Mouse (Mus musculus): Measurements from ENCODE around the gene Pold3. TPM values are rescaled to one million over a fixed set of nuclear protein-coding genes. Genes with fewer than 3 reads are reported as not detected.

The Pold3 gene
- polyA plus RNA-seq, 1 experiment from 2014 or later = 54.9 TPM

DNA sequence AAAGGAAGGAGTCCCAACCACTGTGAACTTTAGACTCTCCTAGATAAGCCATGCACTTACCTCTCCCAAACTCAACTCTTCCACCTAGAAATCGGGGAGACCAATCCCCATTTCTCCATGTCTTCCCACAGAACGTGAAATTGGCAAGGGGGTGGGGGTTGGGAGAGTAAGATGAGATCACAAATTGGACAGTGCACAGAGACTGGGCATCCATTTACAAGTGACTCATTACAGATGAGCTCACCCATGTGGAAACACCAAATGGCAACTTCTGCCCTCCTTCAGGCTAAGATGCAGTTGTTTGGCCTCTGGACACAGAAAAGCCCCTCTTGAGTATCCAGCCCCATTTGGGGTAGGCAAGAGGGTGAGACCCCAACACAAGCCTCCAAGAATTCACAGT lies 74.9 kb downstream of the Pold3 start:
- Histone ChIP-seq H3K27ac (replicated peaks) (no peak overlapping the region), H3K36me3 (no peaks in the 10 kb centered on the region), H3K4me3 (no peak overlapping the region), H3K4me2 (replicated peaks) (no peak overlapping the region), H3K9ac (replicated peaks) (no peak overlapping the region), H3K4me1 (0 out of 2 replicates have a peak, but pooled peaks cover 3% of the 10 kb centered on the region), H3K27me3 (no peaks in the 10 kb centered on the region), H3K9me3 (no peaks in the 10 kb centered on the region)
- WGBS = 62% methylated on average over 2 of the region's 2 CpGs
- no peak for ATAC-seq (replicated peaks)

DNA sequence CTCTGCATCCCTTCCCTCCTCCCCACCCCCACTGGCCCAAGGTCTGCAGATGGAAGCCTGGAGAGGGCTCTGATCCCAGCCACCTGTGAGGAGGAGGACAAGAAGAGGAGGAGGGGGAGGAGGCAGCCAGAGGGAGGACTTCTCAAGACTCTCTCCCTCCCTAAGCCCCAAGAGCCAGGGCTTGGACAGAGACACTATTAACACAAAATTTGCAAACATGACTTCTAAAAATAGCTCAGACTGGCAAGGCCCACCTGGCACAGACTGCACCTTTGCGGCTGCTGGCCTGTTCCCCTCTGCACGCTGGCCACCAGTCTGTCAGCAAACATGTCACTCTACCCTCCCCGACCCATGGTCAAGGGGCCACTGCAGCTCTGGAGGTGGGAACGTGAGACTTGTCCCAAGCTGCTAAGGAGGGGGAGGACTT lies 77.7 kb downstream of the Pold3 start:
- Histone ChIP-seq H3K4me2 (replicated peaks) (no peak overlapping the region), H3K4me3 (no peak overlapping the region), H3K27me3 (no peaks in the 10 kb centered on the region), H3K4me1 (0 out of 2 replicates have a peak, but pooled peaks cover 3% of the 10 kb centered on the region), H3K9ac (replicated peaks) (no peak overlapping the region), H3K9me3 (no peaks in the 10 kb centered on the region), H3K27ac (replicated peaks) (no peak overlapping the region), H3K36me3 (no peaks in the 10 kb centered on the region)
- WGBS = 68% methylated on average over 4 of the region's 4 CpGs
- no peak for ATAC-seq (replicated peaks)

DNA sequence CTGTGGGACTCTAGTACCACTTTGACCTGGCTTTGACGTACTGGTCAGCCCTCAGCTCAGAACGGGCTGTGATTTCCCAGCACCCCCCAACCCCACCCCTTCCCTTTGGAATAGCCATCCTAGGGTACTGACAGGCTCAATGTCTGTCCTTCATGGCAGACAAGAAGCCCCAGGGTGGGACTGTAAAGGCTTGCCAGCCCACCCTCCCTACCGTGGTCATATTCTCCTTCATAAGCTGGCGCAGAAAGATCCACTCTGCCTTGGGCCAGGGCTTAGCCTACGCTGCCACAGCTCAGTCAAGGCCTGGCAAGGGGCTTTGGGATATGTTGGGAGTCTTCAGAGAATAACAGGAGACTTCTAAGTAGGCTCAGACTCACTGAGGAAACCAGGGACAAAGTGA lies 78.3 kb downstream of the Pold3 start:
- 91% methylated on average over 5 of the region's 5 CpGs for WGBS
- Histone ChIP-seq H3K9ac (replicated peaks) (no peak overlapping the region), H3K4me2 (replicated peaks) (no peak overlapping the region), H3K4me3 (no peak overlapping the region), H3K27ac (replicated peaks) (no peak overlapping the region), H3K27me3 (no peaks in the 10 kb centered on the region), H3K4me1 (0 out of 2 replicates have a peak, but pooled peaks cover 3% of the 10 kb centered on the region), H3K9me3 (no peaks in the 10 kb centered on the region), H3K36me3 (no peaks in the 10 kb centered on the region)
- no peak for ATAC-seq (replicated peaks)

DNA sequence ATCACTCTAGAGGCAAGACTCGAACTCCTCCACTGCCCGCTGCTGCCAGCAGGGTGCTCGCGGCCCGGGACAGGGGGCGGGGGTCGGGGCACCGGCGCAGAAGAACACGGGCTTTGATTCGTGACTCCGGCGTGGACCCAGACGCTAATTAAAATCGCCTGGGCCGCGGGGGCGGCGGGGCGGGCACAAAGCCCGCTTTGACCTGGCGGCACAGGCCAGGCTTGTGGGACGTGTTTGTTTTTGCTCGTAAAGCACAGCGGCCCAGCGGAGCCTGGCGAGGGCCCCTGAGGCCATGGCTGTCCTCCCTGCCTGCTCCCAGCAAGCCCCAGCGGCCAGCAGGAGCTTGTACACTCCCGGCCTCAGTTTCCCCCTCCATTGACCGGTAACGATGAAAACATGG lies 79.2 kb downstream of the Pold3 start:
- no peak for ATAC-seq (replicated peaks)
- no peaks in the 10 kb centered on the region for H3K9me3 ChIP-seq
- H3K4me1 ChIP-seq = 0 out of 2 replicates have a peak, but pooled peaks cover 3% of the 10 kb centered on the region
- H3K27ac ChIP-seq (replicated peaks) = no peak overlapping the region
- 10% methylated on average over 31 of the region's 31 CpGs for WGBS
- no peaks in the 10 kb centered on the region for H3K27me3 ChIP-seq
- H3K9ac ChIP-seq (replicated peaks) = no peak overlapping the region
- H3K4me3 ChIP-seq = no peak overlapping the region
- no peaks in the 10 kb centered on the region for H3K36me3 ChIP-seq
- no peak overlapping the region for H3K4me2 ChIP-seq (replicated peaks)

DNA sequence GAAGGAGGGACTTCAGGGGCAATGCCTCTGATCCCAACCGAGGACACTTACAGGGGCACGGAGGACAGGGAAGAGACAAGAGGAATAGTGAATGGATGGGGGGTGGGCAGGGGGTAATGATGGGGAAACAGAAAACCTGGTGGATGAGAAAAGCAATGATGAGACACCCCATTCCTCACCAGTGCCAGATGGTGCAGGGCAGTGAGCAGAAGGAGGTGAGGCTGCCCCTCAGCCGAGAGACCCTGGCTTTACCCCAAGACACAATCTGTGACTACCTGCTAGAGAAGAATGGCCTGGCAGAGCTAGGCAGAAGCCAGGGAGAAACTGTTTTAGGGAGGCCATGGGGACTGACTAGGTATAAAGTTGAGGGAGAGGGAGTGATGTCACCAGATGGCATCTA lies 84.9 kb downstream of the Pold3 start:
- WGBS = 59% methylated on average over 3 of the region's 3 CpGs
- no peak overlapping the region for H3K4me3 ChIP-seq

DNA sequence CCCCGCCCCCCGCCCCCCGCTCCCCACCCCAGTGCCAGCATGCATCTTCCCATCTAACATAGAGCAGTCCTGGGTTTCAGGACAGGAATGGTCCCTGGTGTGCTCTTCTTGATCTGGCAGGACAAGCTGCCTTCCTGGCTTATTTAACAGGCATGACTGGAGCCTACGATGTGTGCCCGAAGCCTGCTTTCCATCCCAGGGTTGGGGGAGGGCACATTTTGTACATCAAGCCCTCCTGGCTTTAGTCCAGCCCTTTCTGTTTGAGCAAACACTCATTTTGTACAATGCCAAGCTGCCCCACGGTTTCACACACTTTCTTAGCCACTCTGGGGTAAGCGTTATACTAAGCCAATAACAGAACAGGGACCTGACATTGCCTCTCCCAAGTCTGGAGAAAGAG lies 85.3 kb downstream of the Pold3 start:
- H3K36me3 ChIP-seq = no peaks in the 10 kb centered on the region
- peak; percentile 38; the same call in 1 of the 2 replicates for ATAC-seq (replicated peaks)
- no peak overlapping the region for H3K9ac ChIP-seq (replicated peaks)
- 66% methylated on average over 7 of the region's 7 CpGs for WGBS
- no peak overlapping the region for H3K4me2 ChIP-seq (replicated peaks)
- H3K4me1 ChIP-seq = peaks cover 4% of the 10 kb centered on the region
- no peak overlapping the region for H3K27ac ChIP-seq (replicated peaks)
- no peaks in the 10 kb centered on the region for H3K27me3 ChIP-seq
- H3K4me3 ChIP-seq = no peak overlapping the region
- no peaks in the 10 kb centered on the region for H3K9me3 ChIP-seq

More for the DNA sequence above, 84.9 kb downstream of the Pold3 start:
- Histone ChIP-seq H3K9ac (replicated peaks) (no peak overlapping the region), H3K4me2 (replicated peaks) (no peak overlapping the region), H3K4me1 (peaks cover 4% of the 10 kb centered on the region), H3K36me3 (no peaks in the 10 kb centered on the region), H3K27ac (replicated peaks) (no peak overlapping the region), H3K9me3 (no peaks in the 10 kb centered on the region), H3K27me3 (no peaks in the 10 kb centered on the region)
- peak; percentile 35; the same call in 1 of the 2 replicates for ATAC-seq (replicated peaks)

DNA sequence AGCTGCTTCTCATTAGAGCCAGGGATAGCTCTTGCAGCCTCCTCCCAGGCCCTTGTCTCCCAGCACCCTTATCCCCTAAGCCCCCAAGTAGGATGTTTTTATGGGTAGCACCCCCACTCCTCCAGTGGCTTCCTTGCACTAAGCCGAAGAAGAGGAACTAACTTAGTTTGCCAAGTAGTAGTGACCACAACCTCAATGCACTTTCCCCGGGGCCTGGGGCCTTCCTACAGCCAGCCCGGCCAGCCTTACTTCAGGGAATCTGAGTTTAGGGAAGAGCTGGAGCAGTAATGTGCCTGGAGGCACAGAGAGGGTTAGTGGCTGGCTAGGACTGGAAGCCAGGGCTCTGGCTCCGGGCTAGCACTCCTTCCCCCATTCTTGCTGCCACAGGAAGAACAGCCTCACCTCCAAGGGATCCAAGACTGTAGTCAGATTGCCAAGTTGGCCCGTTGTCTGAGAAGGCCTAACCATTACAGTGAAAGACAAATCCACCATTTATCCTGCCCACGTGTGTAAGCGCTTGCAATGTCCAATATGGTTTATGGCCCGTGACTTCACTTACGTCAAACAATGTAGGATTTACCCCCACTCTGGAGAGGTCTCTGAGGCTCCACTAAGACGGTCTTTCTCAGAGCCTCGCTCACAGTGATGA lies 86.4 kb downstream of the Pold3 start:
- no peak overlapping the region for H3K27ac ChIP-seq (replicated peaks)
- ATAC-seq (replicated peaks) = no peak
- H3K27me3 ChIP-seq = no peaks in the 10 kb centered on the region
- H3K4me1 ChIP-seq = peaks cover 4% of the 10 kb centered on the region
- H3K4me2 ChIP-seq (replicated peaks) = no peak overlapping the region
- no peak overlapping the region for H3K9ac ChIP-seq (replicated peaks)
- no peak overlapping the region for H3K4me3 ChIP-seq
- no peaks in the 10 kb centered on the region for H3K9me3 ChIP-seq
- no peaks in the 10 kb centered on the region for H3K36me3 ChIP-seq
- WGBS = 82% methylated on average over 11 of the region's 11 CpGs

DNA sequence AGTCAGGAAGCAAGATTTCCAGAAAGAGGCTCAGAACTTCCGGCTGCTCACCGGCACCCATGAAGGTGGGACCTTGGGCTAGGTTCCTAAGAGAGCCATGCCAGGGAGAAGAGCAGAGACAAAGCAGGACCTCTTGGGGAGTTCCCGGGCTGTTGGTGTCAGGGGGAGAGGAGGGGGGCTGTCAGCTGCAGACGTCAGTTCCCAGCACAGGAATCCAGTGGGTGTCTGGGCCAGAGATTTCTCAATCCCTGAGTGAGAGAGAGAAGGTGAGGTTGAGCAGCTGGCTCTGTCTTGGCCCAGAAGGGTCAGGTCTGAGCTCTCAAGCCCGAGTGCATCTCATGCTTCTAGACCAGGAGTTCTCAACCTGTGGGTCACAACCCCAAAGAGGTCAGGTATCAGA lies 87.7 kb downstream of the Pold3 start:
- no peaks in the 10 kb centered on the region for H3K9me3 ChIP-seq
- peaks cover 4% of the 10 kb centered on the region for H3K4me1 ChIP-seq
- H3K36me3 ChIP-seq = no peaks in the 10 kb centered on the region
- WGBS = 63% methylated on average over 5 of the region's 5 CpGs
- no peak overlapping the region for H3K9ac ChIP-seq (replicated peaks)
- no peak overlapping the region for H3K4me2 ChIP-seq (replicated peaks)
- H3K4me3 ChIP-seq = no peak overlapping the region
- H3K27ac ChIP-seq (replicated peaks) = no peak overlapping the region
- ATAC-seq (replicated peaks) = no peak
- H3K27me3 ChIP-seq = no peaks in the 10 kb centered on the region

Other genes with a start within 250 kb of the Pold3 start
- 5.1 TPM in 2 replicates for gene Rnf169, start 141.1 kb downstream of the Pold3 start, polyA plus RNA-seq (2015; fragmentation: Nextera tagmentation; extraction: Ambion mirVana)
- not detected in 2 replicates for gene Chrdl2, start 115.4 kb downstream of the Pold3 start, polyA plus RNA-seq (2015; fragmentation: Nextera tagmentation; extraction: Ambion mirVana)
- gene Lipt2, start 37.7 kb upstream of the Pold3 start, polyA plus RNA-seq (2015; fragmentation: Nextera tagmentation; extraction: Ambion mirVana) = 17.8 and 21.4 TPM in 2 replicates
- 0.66 and 1.0 TPM in 2 replicates for gene Kcne3, start 54.9 kb upstream of the Pold3 start, polyA plus RNA-seq (2015; fragmentation: Nextera tagmentation; extraction: Ambion mirVana)
- gene Pgm2l1, start 105.8 kb upstream of the Pold3 start, polyA plus RNA-seq (2015; fragmentation: Nextera tagmentation; extraction: Ambion mirVana) = 13.5 and 14.5 TPM in 2 replicates
- 2.4 and 2.7 TPM in 2 replicates for gene P4ha3, start 164.0 kb upstream of the Pold3 start, polyA plus RNA-seq (2015; fragmentation: Nextera tagmentation; extraction: Ambion mirVana)

All from forebrain, embryonic 15.5 days (tissue).